Mouse (Mus musculus) midbrain, embryonic 16.5 days (tissue): ENCODE data around the gene Tmem243. TPM values are rescaled to one million over a fixed set of nuclear protein-coding genes. Genes with fewer than 3 reads are reported as not detected.
"Not testable (repeated sequence)": the region's sequence is repeated elsewhere in the genome, so short reads cannot be mapped to it uniquely, and the experiment has no call there.

ENCODE experiments used
- ATAC-seq: fragments of 200-750 bp; cut with Nextera tagmentation; 2 replicates; pipeline ENCODE4 v1.8.0; 2017; ENCODE audit warnings: moderate TSS enrichment
- H3K27ac ChIP-seq: fragments of 300-500 bp; sonication (generic); 2 replicates; pipeline ENCODE4 v1.5.1; 2014; ENCODE audit warnings: mild to moderate bottlenecking, low read length, mixed read lengths
- H3K27me3 ChIP-seq: fragments of 300-500 bp; sonication (generic); 2 replicates; pipeline ENCODE4 v1.6.1; 2014; ENCODE audit warnings: low read depth, low read length, mixed read lengths; ENCODE audit not compliant: control insufficient read depth, insufficient read depth
- H3K36me3 ChIP-seq: fragments of 300-500 bp; sonication (generic); 2 replicates; pipeline ENCODE4 v1.6.1; 2014; ENCODE audit warnings: mild to moderate bottlenecking, low read length, moderate library complexity, mixed read lengths; ENCODE audit not compliant: control insufficient read depth, insufficient read depth
- H3K4me1 ChIP-seq: fragments of 300-500 bp; sonication (generic); 2 replicates; pipeline ENCODE4 v1.6.1; 2014; ENCODE audit warnings: mild to moderate bottlenecking, low read length, mixed read lengths; ENCODE audit not compliant: control insufficient read depth, insufficient read depth
- H3K4me2 ChIP-seq: fragments of 300-500 bp; sonication (generic); 2 replicates; pipeline ENCODE4 v1.6.1; 2014; ENCODE audit warnings: mild to moderate bottlenecking, low read length, mixed read lengths
- H3K4me3 ChIP-seq: fragments of 300-500 bp; sonication (generic); 2 replicates; pipeline ENCODE4 v1.5.1; 2014; ENCODE audit warnings: low read depth, mild to moderate bottlenecking, low read length, moderate library complexity, mixed read lengths
- H3K9ac ChIP-seq: fragments of 300-500 bp; sonication (generic); 2 replicates; pipeline ENCODE4 v1.6.1; 2014; ENCODE audit warnings: low read depth, low read length, mixed read lengths
- H3K9me3 ChIP-seq: fragments of 300-500 bp; sonication (generic); replicated peaks from 2 replicates; pipeline ENCODE4 v1.6.1; 2014; ENCODE audit warnings: mild to moderate bottlenecking, low read length, mixed read lengths; ENCODE audit not compliant: control insufficient read depth, poor library complexity, severe bottlenecking
- WGBS: fragments of 180-500 bp; shearing (Covaris S2); extraction: QIAGEN DNeasy Blood & Tissue Kit; methylation state at CpG from one replicate; pipeline ENCODE4 v1.1.7; 2014; 5-methylcytosine and 5-hydroxymethylcytosine counted together
- polyA plus RNA-seq: library from polyadenylated mRNA; unstranded; fragments of >200 nt; fragmentation: Nextera tagmentation; extraction: Ambion mirVana; gene quantifications from 2 replicates; pipeline ENCODE4 v1.2.1, GENCODE M21; 2015

The Tmem243 gene
- polyA plus RNA-seq, 1 experiment from 2014 or later: 9.7 TPM

DNA sequence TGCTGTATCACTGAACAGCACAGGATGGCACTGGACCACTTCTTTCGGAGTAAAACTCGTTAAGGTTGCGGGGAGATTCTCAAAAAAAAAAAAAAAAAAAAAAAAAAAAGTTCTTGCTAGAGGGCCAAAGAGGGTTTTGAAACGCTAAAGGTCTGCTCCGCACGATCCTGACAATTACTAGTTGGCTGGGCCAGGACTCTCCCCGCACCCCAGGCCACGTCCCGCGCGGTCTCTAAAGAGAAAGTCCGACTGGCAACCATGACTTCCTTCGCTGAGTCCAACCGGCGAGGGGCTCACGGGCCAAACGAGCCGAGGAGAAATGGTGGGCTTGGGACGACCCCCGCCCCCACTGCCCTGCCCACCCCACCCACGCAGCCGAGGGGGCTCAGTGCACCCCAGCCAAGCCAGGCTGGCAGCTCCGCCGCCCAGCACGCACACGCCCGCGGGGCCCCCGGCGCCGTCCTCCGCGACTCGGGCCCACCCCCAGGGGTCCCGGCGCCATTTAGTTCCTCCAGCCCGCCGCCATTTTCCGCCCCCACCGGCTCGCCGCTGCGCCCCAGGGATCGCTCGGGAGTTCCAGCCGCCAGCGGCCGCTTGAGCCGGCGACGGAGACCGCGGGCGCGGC lies 60.5 kb downstream of the Tmem243 start:
- ATAC-seq: peak; percentile 81
- H3K4me2 ChIP-seq: peak overlapping the region; percentile 75
- under 1% methylated on average over 49 of the region's 55 CpGs for WGBS

DNA sequence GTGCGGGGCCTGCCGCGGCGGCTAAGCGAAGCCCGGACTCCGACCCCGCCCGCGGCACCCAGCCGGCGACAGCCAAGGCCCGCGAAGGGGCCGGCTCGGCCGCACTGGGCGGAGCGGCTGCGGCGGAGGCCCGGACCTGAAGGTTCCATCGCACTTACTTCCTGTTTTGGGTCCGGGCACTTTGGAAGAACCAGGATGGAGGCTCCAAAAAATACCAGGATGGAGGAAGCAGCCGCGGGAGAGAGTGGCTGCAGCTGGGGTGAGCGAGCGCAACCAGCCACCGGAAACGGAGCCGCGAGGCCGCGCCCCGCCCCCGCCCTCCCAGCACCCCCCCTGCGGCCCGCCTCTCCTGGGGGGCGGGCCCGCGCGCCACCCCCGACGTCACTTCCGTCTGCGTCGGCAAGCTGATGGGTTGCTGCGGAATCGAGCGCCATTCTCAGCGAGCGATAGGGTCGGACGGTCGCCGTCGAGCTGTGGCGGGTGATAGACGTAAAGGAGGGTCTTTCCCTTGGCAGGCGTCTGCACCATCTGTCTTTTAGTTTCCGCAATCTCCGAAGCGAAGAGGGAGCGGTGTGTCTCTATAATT lies 61.1 kb downstream of the Tmem243 start, which contains the start of gene Dmtf1:
Gene Dmtf1, minus strand, starts transcription at position 321 of the 586 bp plus-strand sequence.
- Histone ChIP-seq H3K27ac (peak within 1 kb of the TSS; percentile 99), H3K36me3 (no peaks in the 10 kb centered on the region), H3K9ac (peak within 1 kb of the TSS; percentile 97), H3K4me2 (peak within 1 kb of the TSS; percentile 75), H3K4me3 (peak within 1 kb of the TSS; percentile 93), H3K9me3 (no peaks in the 10 kb centered on the region), H3K27me3 (no peaks in the 10 kb centered on the region), H3K4me1 (peaks cover 14% of the 10 kb centered on the region)
- under 1% methylated on average over 51 of the region's 64 CpGs for WGBS
- peak; percentile 96 for ATAC-seq

More for the DNA sequence above, 60.5 kb downstream of the Tmem243 start:
- peaks cover 14% of the 10 kb centered on the region for H3K4me1 ChIP-seq
- no peaks in the 10 kb centered on the region for H3K9me3 ChIP-seq
- peak overlapping the region; percentile 99 for H3K27ac ChIP-seq
- peak overlapping the region; percentile 97 for H3K9ac ChIP-seq
- peak overlapping the region; percentile 93 for H3K4me3 ChIP-seq
- no peaks in the 10 kb centered on the region for H3K36me3 ChIP-seq
- no peaks in the 10 kb centered on the region for H3K27me3 ChIP-seq

DNA sequence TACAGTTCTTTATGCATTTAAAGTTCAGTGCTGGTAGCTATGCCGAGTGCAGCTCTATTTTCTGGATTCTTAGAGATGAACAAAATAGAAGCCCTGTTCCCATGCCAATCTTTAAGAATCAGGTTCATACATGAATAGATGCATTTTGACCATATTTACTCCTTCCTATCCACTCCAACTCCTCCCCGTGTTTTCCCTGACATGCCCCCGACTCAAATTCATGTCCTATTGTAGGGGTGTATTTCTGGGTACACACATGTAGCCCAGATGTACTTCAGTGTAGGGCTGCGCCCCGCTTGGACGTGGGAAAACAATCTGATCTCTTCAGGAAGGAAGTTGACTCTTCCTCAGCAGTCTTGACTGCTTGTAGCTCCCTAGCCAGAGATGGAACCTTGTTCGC lies 61.6 kb downstream of the Tmem243 start:
- H3K4me3 ChIP-seq: peak overlapping the region; percentile 93
- 22% methylated on average over 7 of the region's 7 CpGs for WGBS

DNA sequence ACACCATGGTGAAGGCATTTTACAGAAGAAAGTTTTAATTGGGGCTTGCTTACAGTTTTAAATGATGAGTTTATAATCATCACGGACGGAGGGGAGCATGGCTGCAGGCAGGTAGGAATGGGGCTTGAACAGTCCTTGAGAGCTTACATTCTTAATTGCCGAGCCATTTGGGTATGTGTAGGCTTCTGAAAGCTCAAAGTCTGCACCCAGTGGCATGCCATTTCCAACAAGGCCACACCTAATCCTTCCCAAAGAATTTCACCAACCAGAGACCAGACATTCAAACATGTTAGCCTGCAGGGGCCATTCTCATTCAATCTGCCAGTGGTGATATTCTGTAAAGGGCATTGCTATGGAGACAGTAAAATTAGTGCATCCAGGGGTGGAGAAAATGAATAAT lies 62.9 kb downstream of the Tmem243 start:
- Histone ChIP-seq H3K9ac (no peak overlapping the region), H3K4me2 (no peak overlapping the region), H3K27ac (no peak overlapping the region), H3K4me3 (no peak overlapping the region), H3K9me3 (no peaks in the 10 kb centered on the region), H3K36me3 (no peaks in the 10 kb centered on the region), H3K27me3 (no peaks in the 10 kb centered on the region), H3K4me1 (peaks cover 14% of the 10 kb centered on the region)
- ATAC-seq: no peak
- WGBS: 81% methylated on average over 3 of the region's 3 CpGs

More for the DNA sequence above, 61.6 kb downstream of the Tmem243 start:
- peak overlapping the region; percentile 99 for H3K27ac ChIP-seq
- no peaks in the 10 kb centered on the region for H3K27me3 ChIP-seq
- H3K4me1 ChIP-seq: peaks cover 14% of the 10 kb centered on the region
- H3K9ac ChIP-seq: peak overlapping the region; percentile 72
- H3K36me3 ChIP-seq: no peaks in the 10 kb centered on the region
- H3K4me2 ChIP-seq: peak overlapping the region; percentile 71
- H3K9me3 ChIP-seq: no peaks in the 10 kb centered on the region
- ATAC-seq: peak; percentile 53

DNA sequence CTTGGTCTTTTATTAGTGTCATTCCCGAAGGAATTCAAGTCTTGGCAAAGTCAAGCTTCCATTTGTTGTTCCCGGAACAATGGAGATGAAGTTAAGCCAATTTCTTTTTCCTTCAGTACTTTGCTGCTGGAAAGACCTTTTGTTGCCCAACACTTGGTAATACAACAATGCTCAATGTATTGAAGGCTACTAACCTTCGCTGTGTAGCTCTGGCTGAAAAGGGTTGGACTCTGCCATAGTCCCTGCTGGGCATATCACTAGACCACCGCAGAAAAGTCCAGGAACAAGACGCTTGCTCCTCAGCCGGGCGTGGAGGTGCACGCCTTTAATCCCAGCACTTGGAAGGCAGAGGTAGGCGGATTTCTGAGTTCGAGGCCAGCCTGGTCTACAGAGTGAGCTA lies 64.7 kb downstream of the Tmem243 start:
- not testable (repeated sequence) for ATAC-seq, H3K27me3 ChIP-seq, H3K4me1 ChIP-seq, H3K27ac ChIP-seq, H3K9me3 ChIP-seq, H3K36me3 ChIP-seq, H3K4me2 ChIP-seq, H3K9ac ChIP-seq, H3K4me3 ChIP-seq
- WGBS: 87% methylated on average over 10 of the region's 10 CpGs

DNA sequence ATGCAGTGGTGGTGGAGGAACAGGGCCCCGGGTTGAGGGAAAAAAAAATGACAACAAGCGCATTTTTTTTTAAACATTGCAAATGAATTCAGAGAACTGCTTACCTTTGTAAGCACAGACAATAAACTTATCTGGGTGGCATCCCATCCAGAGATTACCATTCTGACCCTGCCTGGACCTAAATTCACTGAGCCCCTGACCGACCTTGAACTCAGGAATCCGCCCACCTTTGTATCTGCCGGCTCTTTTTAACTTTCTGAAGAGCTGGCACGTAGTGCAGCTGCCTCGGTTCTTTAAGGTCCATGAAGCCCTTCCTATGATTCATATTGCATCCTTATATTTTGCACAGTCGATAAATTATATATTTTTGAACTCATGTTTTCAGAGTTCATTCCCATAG lies 65.9 kb downstream of the Tmem243 start:
- peaks cover 2% of the 10 kb centered on the region; the same call in 1 of the 2 replicates for H3K4me1 ChIP-seq

DNA sequence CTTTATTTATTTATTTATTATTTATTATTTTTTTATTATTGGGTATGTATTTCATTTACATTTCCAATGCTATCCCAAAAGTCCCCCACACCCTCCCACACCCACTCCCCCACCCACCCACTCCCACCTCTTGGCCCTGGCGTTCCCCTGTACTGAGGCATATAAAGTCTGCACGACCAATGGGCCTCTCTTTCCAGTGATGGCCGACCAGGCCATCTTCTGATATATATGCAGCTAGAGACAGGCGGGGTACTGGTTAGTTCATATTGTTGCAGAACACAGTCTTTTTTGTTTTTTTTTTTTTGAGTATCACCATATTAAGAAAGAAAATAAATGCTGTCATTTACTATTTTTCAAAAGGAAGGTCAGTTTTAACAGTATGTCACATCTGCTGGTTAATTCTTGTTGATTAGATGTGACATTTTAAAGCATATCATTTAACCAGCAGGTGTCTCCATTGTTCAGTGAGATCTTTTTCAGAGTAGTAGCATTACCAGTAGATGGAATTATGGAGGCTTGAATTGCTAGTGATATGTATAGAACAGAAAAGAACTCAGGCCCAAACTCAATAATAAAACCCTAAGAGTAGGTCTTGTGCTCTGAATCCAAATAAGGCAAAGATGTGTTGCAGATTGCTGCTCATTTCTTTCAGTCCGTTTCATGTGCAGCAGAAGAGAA lies 69.0 kb downstream of the Tmem243 start:
- not testable (repeated sequence) for H3K4me2 ChIP-seq

More for the DNA sequence above, 65.9 kb downstream of the Tmem243 start:
- H3K9ac ChIP-seq: no peak overlapping the region
- no peaks in the 10 kb centered on the region for H3K36me3 ChIP-seq
- H3K27me3 ChIP-seq: no peaks in the 10 kb centered on the region
- no peak overlapping the region for H3K4me3 ChIP-seq
- no peak for ATAC-seq
- no peak overlapping the region for H3K27ac ChIP-seq
- no peaks in the 10 kb centered on the region for H3K9me3 ChIP-seq
- H3K4me2 ChIP-seq: no peak overlapping the region
- 77% methylated on average over 8 of the region's 8 CpGs for WGBS

DNA sequence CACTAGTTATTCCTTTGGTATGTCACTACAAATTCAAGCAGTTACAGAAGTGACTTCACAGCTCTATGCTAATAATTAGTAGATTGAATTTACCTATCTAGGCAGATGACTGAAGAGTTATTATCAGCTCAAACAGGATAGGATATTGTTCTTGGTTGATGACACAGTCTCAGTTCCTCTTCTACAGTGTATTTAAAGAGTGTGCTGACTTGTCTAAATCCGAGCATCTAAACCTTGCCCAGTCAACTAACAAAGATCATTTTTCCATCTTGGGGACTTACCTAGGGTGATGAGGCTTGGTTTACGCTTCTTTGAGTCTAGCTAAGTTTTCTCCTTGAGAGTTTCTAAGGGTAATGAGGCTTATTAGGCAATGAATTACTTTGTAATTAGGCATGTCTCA lies 72.8 kb downstream of the Tmem243 start:
- Histone ChIP-seq H3K4me2 (no peak overlapping the region), H3K4me3 (no peak overlapping the region), H3K4me1 (no peaks in the 10 kb centered on the region), H3K9ac (no peak overlapping the region), H3K9me3 (no peaks in the 10 kb centered on the region), H3K27me3 (no peaks in the 10 kb centered on the region), H3K27ac (no peak overlapping the region), H3K36me3 (no peaks in the 10 kb centered on the region)
- ATAC-seq: no peak
- WGBS: 86% methylated on average over 2 of the region's 2 CpGs

More for the DNA sequence above, 69.0 kb downstream of the Tmem243 start:
- not testable (repeated sequence) for H3K27me3 ChIP-seq, H3K9me3 ChIP-seq, H3K36me3 ChIP-seq, H3K27ac ChIP-seq, H3K4me1 ChIP-seq, H3K4me3 ChIP-seq, H3K9ac ChIP-seq
- ATAC-seq: peak; percentile 60; the same call in 1 of the 2 replicates
- 62% methylated on average over 4 of the region's 5 CpGs for WGBS

DNA sequence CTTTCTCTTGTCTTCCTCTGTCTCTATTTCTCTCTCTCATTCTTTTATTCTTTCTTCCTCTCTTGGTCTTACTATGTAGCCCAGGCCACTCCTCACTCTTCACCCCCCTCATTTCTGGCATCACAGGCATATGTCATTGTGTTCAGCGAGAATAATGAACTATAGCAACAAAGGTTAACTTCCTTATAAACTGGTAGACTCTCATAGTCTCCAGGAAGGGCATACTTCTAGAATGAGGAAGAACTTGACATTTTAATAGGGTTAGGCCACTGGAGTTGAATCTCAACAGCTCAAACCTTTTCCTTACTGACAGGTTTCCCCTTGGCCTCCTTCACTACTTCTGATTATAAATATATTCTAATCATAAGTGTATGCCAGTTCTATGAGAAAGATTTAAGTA lies 86.0 kb downstream of the Tmem243 start:
- Histone ChIP-seq H3K4me2 (no peak overlapping the region), H3K27ac (no peak overlapping the region), H3K9me3 (no peaks in the 10 kb centered on the region), H3K4me1 (no peaks in the 10 kb centered on the region), H3K9ac (no peak overlapping the region), H3K27me3 (no peaks in the 10 kb centered on the region), H3K36me3 (no peaks in the 10 kb centered on the region), H3K4me3 (no peak overlapping the region)
- no peak for ATAC-seq
- 87% methylated on average over 1 of the region's 1 CpGs for WGBS
